Mouse (Mus musculus): ENCODE measurements around the gene Ntn5.

Gene Ntn5

DNA sequence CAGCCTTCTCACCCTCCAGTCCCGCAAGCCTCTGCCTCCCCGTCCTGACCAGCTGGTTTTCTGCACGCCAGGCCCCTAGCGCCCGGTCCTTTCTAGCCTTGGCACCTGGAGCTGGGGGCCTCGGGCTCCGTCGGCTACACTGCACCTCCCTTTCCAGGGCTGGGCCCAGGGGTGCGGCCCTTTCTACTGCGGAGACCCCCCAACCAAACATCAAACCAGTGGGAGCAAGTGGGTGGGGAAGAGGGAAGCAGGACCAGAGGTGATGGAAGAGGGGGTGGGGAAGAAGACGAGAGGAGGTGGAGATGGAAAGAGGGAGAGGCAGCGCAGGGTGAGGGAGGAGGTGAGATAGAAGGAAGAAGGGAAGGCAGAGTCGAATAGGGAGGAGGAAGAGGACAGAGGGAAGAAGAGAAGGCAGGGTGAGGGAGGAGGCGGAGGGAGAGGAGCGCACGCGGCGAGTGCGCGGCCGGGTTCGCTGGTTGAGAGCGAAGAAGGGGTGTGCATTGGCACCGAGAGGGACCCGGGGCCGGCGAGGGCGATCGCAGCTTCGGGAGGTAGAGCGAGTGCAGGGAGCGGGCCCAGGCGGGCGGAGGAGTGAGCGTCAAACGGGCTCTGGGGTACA lies 15.8 kb downstream of the Ntn5 start, which contains the start of gene Car11:
Gene Car11 (plus strand): TSS at position 321 of the 619 bp plus-strand sequence.
- no peak for DNase-seq (ENCODE audit: low spot score)

DNA sequence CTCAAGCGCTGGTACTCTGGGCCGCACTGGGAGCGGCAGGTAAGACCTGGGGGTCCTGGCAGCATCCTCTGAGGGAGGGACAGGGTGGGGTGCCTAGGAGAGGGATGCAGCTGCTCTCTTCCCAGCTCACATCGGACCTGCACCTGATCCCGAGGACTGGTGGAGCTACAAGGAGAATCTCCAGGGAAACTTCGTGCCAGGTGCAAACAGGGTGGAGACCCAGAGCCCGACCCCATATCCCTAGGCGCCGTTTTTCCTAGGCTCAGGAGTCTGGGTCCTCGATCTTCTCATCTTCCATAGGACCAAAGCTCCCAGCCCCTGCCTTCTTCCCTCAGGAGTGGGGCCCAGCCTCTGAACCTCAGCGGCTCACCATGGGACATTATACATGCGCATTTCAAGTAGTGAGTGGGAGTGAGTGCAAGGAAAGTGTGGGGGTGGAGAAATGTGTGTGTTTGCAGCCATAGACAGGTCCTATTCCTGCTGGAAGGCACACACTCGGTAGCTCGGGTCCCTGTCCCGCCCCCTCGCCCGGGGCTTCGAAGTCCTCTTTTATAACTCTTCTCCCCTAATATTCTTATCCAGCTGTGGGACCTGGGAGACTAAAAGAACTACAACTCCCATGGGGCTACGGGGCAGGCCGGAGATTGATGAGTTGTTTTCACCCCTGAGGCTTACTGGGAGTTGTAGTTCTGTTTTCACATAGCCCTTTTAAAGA lies 16.6 kb downstream of the Ntn5 start:
- peak; percentile 85 for DNase-seq (ENCODE audit: low spot score)

DNA sequence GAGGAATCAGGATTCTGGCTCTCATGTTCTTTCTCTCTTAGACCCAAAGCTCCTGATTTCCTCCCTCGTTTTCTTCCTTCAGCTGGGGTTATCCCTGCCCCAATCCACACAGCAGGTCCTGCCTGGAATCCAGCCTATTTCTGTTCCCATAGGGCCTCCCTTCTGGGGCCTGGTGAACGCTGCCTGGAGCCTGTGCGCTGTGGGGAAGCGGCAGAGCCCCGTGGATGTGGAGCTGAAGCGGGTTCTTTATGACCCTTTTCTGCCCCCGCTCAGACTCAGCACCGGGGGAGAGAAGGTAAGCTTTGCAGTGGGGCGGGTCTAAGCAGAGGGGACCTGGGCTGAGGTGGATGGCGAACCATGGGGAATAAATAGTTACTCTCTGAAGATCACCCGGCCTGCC lies 17.2 kb downstream of the Ntn5 start:
- no peak for DNase-seq (ENCODE audit: low spot score)

DNA sequence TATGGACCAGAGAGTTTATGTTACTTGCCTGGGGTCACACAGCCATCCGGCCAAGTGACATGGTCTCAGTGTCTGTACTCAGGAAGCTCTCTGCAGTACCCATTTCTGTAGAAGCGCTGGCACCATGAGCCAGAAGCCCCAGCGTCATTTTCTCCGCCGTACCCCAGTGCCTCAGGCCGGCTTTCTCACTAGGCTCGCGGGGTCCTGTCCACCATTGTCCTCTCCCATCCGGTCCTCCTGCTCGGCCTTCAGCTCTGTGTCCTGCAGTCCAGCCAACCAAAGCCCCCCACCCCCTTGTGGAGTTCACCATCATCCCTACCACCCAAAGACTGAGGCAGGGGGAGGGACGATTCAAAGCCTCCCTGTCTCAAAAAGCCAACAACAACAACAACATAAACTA lies 17.8 kb downstream of the Ntn5 start:
- no peak for DNase-seq (ENCODE audit: low spot score)

DNA sequence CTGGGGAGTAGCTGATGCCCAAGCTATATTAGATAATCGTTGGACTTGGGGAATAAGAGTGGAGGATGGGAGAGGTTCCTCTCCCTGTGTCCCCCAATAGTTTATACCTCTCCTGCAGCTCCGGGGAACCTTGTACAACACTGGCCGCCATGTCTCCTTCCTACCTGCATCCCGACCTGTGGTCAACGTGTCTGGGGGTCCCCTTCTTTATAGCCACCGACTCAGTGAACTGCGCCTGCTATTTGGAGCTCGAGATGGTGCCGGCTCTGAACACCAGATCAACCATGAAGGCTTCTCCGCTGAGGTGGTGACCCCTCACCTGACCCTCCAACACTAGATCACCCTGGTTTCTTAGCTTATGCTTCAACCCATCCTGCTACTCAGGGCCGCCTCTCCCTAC lies 18.5 kb downstream of the Ntn5 start:
- DNase-seq (ENCODE audit: low spot score), result no peak

DNA sequence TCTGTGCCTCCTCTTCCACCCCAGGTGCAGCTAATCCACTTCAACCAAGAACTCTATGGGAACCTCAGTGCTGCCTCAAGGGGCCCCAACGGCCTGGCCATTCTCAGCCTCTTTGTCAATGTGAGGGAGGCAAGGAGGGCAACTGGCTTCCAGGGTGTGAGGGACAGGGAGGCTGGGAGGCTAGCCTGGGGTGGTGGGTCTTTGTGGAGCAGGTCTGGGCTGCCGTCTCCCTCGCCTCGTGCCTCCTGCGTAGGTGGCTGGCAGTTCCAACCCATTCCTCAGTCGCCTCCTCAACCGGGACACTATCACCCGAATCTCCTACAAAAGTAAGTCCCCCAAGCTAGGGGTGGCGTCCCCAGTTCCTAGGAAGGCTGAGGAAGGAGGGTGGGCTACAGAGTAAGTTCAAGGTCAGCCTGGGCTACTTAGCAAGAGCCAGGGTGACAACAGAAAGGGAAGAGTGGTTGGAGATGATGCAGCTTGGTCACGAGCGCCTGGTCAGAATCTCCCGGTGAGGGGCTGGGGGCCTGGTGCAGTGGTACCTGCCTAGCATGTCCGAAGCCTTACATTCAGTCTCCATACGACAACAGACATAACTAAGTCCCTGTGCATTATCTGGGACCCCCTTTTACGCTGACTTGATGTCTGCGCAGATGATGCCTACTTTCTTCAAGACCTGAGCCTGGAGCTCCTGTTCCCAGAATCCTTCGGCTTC lies 19.1 kb downstream of the Ntn5 start:
- DNase-seq (ENCODE audit: low spot score), result no peak

DNA sequence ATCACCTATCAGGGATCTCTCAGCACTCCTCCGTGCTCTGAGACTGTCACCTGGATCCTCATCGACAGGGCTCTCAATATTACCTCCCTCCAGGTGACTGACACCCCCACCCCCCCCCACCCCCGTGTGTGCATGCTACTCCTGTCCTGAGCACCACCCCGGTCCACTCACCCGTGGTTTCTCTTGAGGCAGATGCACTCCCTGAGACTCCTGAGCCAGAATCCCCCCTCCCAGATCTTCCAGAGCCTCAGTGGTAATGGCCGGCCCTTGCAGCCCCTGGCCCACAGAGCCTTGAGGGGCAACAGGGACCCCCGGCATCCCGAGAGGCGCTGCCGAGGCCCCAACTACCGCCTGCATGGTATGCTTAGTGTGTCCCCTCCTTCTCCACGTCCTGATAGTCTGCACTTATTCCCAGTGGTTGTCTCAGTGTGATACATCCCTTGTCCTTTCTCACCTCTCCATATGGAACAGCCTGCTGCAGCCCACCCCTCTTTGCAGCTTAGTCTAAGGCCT lies 19.8 kb downstream of the Ntn5 start:
- no peak for DNase-seq (ENCODE audit: low spot score)

DNA sequence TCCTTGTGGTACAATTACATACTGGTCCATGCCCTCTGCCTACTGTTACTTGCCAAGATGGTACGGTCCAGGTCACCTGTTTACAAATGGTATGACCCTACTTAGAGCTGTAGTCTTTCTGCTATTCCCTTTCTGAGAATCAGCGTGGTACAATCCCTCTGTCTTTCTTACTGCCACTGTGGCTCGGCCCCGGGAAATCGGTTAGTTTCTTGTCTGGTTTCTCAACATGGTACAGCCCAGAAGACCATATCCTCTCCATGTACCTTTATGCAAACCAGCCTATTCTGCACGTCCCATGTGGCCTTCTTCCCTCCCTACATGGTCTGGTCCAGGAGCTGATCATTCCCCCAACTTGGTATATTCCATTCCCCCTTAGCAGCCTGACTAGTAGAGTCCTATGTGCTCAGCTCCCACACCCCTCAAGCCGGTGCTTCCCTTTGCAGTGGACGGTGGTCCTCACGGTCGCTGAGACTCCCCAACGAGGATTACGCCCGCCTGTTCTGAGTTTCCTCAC lies 20.3 kb downstream of the Ntn5 start:
- DNase-seq (ENCODE audit: low spot score), result peak; percentile 88

DNA sequence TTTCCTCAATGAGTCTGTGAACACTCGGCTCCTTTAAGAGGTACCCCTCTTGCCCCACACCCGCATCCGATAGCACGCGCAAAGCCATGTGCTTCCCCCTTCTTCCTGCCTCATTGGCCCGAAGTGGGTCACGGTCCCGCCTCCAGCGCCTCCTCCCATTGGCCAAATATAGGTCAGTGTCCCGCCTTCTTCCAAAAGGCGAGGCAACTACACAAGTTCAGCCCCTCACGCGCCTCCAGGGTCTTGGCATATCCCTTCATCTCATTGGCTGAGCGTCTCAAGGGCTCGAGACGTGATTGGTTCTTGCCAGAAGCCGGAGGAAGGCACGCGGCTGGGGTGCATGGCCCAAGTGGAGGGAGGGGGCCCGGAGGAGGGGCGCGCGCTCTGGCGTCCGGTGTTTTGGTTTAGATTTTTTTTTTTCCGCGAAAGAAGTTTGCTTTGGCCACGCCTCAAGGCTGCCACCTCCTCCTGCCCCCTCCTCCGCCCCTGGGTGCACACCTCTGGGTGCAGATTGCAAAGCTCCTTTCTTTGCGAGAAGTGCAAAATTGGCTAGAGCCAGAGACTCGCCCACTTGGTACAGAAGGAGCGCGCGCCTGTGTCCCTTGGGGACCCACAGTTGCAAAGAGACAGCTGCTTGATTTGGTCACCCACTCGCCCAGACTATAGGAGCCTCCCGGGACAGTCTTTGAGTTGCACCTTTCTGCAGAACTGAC lies 21.1 kb downstream of the Ntn5 start, which contains the start of gene Dbp:
Gene Dbp (plus strand): TSS at position 359 of the 713 bp plus-strand sequence.
- peak; percentile 98 for DNase-seq (ENCODE audit: low spot score)

DNA sequence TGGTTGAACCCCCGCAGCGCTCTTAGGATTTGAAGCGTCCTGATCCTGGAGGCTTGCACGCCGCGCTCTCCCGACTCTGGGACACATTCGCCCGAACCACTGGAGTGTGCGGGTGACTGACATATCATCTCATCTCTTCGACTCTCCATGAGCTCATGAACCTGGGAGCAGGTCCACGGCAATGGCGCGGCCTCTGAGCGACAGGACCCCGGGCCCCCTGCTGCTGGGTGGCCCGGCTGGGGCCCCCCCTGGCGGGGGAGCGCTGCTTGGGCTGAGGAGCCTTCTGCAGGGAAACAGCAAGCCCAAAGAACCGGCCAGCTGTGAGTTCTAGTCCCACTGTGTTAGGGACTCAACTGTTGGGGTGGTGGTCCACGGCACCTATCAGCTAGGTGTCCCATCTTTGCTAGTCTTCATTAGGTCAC lies 21.6 kb downstream of the Ntn5 start:
- no peak for DNase-seq (ENCODE audit: low spot score)

DNA sequence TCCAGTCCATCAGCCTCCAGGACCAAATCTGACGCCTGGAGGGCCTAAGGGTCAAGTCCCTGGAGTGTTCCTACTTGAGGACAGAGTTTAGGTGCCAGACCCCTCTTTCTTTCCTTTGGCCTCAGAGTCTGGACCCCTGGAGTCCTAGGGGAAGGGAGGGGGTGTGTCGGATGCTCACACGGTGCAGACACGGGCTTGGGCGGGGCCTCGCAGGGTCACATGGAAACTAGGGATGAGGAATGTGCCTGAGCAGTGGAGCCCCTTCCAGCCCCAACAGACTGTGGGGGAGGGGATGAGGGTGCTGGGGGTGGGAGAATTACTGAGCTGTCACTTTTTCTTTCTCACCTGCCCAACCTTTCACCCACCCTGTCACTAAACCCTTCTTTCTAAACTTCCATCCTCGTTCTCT lies 22.1 kb downstream of the Ntn5 start:
- DNase-seq (ENCODE audit: low spot score), result no peak

DNA sequence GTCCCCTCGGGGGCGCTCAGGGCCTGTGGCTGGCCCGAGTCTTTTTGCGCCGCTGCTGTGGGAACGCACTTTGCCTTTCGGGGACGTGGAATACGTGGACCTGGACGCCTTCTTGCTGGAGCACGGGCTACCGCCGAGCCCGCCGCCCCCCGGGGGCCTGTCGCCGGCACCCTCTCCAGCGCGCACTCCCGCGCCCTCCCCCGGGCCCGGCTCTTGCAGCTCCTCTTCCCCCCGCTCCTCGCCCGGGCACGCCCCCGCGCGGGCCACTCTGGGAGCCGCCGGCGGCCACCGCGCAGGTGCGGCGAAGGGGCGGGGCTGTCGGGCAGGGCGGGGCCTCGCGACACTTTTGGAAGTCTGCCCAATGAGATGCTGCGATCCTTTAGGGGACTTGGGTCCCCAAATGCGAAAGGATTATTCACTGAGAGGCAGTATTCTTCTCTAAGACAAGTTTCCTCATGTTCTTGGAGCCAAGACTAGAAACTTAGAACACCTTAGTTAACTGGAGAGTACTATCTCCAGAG lies 23.0 kb downstream of the Ntn5 start:
- peak; percentile 75 for DNase-seq (ENCODE audit: low spot score)

DNA sequence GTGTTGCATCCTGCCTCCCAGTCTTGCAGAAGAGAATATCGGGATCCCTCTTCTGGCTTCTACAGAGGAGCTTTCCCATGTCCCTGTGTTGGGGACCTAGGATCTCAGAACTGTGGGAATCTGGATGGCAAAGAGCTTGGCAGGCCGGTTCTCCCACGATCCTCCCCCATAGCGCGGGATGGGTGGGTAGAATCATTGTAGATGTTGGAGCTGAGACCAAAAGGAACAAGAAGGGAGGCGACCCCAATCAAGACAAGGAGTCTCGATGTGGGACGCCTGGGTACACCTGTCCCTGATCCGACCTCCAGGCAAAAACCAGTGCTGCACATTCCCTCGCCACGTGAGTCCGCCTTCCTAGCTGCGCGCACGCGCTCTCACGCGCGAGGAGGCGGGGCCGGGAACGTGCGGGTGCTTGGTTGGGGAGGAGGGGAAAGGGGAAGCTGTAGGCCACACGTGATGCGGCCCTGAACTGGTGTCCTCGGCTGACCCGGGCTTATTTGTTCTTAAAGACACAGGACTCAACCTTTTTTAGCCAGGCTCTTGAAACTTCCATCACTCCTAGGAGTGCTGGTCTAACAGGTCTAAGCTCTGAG lies 23.6 kb downstream of the Ntn5 start:
- DNase-seq (ENCODE audit: low spot score), result peak; percentile 88

DNA sequence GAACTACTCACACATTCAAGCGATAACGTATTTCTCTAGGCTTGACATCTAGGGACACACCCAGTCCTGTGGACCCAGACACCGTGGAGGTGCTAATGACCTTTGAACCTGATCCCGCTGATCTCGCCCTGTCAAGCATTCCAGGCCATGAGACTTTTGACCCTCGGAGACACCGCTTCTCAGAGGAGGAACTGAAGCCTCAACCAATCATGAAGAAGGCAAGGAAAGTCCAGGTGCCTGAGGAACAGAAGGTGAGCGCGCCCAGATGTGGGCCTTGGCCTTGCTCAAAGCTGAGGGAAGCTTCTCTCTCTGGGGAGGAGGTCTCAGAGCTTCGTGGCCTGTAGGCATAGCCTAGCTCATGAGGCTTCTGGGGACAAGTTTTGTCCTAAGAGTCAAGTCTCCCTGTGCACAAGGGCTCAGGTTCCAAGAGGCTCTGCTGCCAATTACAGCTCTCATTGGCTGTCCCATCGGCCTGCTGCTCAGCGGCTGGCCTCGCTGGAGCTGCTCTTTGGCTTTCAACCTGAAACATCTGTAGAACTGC lies 24.5 kb downstream of the Ntn5 start:
- DNase-seq (ENCODE audit: low spot score), result no peak

DNA sequence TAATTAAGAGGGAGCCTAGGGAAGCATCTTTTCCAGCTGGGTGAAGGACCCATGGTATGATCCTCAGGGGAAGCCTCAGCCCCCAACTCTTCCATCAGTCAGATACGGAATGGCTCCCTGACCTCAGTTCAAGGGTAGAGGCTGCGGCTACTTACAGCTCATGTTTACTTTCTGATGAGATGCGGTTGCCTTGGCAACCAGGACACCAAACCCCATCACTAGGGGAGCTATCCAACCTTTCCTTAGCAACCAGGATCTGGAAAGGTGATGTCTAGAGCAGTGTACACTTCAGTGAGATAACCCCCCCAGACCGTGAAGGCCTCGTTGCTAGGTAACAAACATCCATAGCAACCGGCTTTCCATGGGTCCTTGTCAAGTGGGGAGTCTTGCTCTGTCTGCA lies 25.2 kb downstream of the Ntn5 start:
- DNase-seq (ENCODE audit: low spot score), result no peak

DNA sequence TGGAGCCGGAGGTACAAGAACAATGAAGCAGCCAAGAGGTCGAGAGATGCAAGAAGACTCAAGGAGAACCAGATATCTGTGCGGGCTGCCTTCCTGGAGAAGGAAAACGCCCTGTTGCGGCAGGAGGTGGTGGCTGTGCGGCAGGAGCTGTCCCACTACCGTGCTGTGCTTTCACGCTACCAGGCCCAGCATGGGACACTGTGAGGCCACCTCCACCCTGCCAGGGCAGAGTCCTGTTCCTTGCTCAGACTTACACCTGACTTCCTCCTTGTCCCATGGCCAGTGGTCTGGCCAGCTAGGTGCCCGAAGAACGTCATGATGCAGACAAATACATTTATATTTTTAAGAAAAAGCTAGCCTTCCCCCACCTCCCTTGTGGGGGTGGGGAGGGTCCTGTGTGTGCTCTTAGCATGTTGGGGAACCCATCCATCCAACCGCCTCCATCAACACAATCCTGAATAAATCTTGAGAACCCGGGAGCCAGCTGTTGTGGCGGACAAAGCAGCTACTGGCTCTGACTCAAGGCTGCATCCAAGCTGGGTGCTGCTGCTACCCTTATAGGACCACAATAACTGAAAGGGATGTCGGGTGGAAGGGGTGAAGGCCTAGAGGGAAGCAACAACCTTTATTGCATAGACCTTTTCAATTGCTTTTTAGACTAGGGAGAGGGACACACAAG lies 26.0 kb downstream of the Ntn5 start:
- DNase-seq (ENCODE audit: low spot score), result no peak

DNA sequence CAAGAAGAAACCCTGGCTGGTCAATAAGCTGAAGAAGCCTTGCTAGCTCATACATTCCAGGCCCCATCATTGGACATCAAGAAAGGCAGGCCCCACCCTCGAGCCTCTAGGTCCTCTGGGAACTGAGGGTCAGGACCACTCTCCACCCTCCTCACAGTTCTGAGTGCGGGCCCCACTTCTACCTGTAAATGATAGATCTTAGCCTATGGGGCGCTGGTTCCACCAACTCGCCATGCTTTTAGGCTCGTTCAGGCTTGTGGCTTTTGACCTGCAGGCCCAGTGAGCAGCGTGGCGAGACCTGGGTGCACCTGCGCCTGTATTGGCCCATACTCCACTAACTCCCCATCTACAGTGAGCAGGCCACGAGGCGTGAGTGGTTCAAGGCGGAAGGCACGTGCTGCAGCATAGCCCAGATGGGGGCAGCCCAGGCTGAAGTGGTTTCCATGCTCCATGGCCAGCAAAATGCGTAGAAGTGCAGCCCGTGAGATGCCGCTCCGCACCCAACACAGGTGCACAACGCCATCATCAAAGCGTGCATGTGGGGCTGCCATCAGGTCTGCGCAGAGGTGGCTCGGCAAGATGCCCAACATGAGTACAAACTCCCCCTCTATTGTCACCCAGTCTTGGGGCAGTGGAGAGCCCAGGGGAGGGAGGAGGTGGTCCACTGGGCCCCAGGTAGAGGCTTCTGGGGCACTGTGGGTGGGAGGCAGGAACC lies 26.8 kb downstream of the Ntn5 start:
- DNase-seq (ENCODE audit: low spot score), result no peak

DNA sequence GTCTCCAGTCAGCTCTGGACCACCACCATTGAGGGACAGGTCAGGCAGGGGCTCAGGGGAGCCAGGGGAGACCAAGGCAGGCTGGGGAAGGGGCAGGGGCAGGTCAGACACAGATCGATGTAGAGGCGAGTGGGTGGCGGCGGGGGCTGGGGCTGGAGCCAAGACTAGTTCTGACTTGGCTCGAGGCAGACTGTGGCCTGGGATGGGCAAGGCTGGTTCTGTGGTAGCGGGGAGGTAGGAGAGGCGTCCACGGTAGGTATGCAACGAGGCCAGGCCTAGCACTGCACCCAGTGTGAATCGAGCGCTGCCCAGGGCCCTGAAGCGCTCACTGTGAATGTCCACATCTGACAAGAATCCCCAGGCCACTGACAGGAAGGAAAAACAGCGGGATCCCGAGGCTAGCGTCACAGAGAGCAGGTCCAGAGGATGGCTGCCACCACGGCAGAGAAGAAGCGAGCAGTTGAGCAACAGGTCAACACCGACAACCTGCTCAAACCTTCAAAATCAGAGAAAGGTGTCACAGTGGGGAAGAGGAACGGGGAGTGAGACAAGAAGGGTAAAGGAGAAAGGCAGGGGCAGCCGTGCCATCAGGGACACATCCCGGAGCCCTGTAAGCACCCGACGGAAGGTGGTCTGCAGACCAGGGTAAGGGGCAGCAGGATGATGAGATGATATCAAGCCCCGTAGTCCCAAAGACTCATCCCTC lies 27.6 kb downstream of the Ntn5 start:
- DNase-seq (ENCODE audit: low spot score), result no peak

Measured in retina, embryonic 14.5 days (tissue).